Mouse (Mus musculus): Measurements from ENCODE around the gene Adi1. TPM values are rescaled to one million over a fixed set of nuclear protein-coding genes. Genes with fewer than 3 reads are reported as not detected.

Gene Adi1
- total RNA-seq (2021): 10 to 100 TPM; 47.3 to 51.7 TPM

DNA sequence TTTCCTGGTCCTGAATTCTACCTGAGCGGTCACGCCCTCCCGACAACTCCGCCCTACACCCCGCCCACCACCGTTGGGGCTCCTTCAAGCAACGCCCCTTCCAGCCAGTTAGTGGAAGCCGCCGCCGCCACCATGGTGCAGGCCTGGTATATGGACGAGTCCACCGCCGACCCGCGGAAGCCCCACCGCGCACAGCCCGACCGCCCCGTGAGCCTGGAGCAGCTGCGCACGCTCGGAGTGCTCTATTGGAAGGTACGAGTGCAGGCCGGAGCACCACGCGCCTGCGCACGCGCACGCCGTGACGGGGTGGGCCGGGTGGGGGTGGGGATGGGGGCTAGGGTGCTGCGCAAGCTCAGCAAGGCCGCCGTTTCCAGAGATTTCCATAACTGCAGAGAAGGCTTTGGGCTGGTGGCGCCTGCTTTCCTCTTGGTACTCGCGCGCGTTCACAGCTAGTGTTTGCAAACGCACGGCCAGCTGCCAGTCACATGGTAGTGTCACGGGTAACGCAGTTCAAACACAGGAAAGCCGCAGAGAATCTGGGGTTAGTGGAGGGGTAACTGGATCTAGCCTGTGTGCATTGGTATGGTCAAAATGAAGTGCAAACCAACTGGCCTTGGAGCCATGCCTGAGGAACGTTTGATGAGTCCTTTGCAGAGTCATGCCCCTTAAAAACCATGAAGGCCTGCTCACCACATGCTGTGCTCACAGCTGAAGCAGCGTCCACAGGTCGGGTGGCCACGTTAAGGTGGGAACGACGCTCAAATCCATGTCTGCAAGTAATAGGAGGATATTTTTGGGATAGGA lies at the start of gene Adi1:
Gene Adi1, plus strand, starts transcription at position 111 of the 804 bp plus-strand sequence.
- peak; percentile 70 to 83 for DNase-seq
- intact Hi-C loops (cut with DNase I): loop anchor here (2.0 kb wide), 1 partner anchor 39 kb away; no protein-coding TSS in a partner anchor

DNA sequence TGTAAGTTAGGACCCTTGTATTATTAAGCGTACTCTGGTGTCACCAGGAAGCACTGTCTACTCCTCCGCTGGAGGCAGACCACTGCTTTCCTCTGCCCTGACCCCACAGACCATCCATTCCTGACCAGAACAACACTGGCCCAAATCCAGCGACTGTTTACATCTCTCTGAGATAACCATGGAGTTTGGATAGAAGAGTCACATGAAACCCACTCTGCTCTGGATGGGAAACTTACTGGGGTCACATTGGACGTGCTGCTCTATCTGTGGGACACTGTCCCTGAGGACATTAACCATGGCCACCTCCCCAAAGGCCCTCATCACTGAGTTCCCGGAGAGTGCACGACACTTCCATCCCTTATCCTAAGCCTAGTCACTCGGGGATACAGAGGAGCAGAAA lies 49.6 kb upstream of the Adi1 start:
- DNase-seq: no peak

GRCm38 (mm10) chr12:28627092-28627491 lies 47.9 kb upstream of the Adi1 start:
- intact Hi-C loops (cut with DNase I): no loop called here
- no peak for DNase-seq

More for the DNA sequence above, 49.6 kb upstream of the Adi1 start:
- intact Hi-C loops (cut with DNase I): no loop called here

- intact Hi-C loops (cut with DNase I): no loop called here
- no peak for DNase-seq
Measured at GRCm38 (mm10) chr12:28628436-28628835, 46.6 kb upstream of the Adi1 start.

DNA sequence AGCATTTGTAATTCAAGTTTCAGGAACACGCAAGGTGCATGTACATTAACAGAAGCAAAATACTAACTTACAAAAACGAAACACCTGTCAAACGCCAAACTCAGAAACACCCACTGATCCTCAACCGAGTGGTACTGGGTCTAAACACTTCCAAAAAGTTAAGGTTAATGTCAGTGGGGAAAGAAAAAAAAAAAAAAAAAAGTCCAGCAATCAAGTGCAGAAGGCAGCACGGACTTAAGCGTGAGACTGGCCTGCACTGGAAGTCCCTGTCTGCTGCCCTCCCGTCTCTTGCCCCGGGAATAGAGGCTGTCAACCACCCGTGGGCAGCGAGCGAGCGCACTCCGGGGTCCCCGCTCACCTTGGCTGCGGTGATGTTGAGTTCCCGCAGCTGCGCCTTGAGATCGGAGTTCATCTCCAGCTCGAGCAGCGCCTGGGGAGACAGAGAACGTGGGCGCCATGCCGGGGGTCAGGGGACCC lies 39.9 kb upstream of the Adi1 start:
- no peak for DNase-seq
- intact Hi-C loops (cut with DNase I): no loop called here

- peak; percentile 93 to 95 for DNase-seq
- intact Hi-C loops (cut with DNase I): loop anchor here (1.0 to 2.0 kb wide), 3 partner anchors 13 to 115 kb away; partner anchors contain the start of genes Adi1, Eipr1, Rnaseh1 and Trappc12
Measured at GRCm38 (mm10) chr12:28635535-28636476, 39.2 kb upstream of the Adi1 start, which contains the start of gene Rps7. TSS of gene Rps7 (minus strand) at chr12:28635953.

GRCm38 (mm10) chr12:28636543-28636942 lies 38.5 kb upstream of the Adi1 start:
- no peak for DNase-seq
- intact Hi-C loops (cut with DNase I): loop anchor here (1.0 to 2.0 kb wide), 3 partner anchors 13 to 114 kb away; partner anchors contain the start of genes Adi1, Eipr1, Rnaseh1 and Trappc12

- intact Hi-C loops (cut with DNase I): no loop called here
- no peak for DNase-seq
Measured at GRCm38 (mm10) chr12:28638778-28639177, 36.3 kb upstream of the Adi1 start.

GRCm38 (mm10) chr12:28649141-28650110 lies 25.6 kb upstream of the Adi1 start, which contains the start of gene Rnaseh1:
TSS of gene Rnaseh1 (plus strand) at chr12:28649602.
- intact Hi-C loops (cut with DNase I): loop anchor here (1.0 kb wide), 1 partner anchor 13 kb away; no protein-coding TSS in a partner anchor
- DNase-seq: peak; percentile 90 to 91

DNA sequence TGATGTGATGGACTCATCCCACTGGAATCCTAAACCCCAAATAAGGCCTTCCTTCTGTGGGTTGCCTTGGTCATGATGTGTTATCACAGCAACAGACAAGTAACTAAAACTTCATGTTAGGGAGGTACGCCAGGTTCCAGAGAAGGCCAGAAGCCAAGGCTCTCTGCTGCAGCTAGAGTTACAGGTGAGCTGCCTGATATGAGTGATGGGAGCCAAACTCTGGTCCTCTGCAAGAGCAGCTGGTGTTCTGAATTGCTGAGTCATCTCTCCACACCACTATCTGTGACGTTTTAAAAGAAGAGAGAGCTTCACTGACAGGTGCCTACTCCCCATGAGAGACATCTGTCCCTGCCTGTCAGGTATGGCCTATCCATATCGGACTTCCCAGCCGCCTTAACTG lies 12.4 kb upstream of the Adi1 start:
- intact Hi-C loops (cut with DNase I): no loop called here
- DNase-seq: no peak

DNA sequence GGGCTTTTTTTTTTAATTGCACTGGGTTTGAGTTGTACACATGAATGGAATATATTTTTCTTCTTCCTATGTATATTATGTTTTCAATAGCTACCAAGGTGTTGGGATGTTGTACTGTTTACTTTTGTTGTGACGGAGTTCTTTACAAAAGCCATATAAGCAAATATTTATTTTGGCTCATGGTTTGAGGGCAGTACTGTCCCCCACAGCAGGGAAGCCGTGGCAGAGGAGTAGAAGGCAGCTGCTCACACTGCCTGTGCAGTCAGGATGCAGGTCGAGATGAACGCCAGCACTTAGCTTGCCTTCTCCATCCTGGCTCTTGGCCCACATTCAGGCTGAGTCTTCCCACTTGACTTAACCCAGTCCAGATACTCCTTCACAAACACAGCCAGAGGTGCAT lies 8.3 kb upstream of the Adi1 start:
- intact Hi-C loops (cut with DNase I): no loop called here
- DNase-seq: no peak

DNA sequence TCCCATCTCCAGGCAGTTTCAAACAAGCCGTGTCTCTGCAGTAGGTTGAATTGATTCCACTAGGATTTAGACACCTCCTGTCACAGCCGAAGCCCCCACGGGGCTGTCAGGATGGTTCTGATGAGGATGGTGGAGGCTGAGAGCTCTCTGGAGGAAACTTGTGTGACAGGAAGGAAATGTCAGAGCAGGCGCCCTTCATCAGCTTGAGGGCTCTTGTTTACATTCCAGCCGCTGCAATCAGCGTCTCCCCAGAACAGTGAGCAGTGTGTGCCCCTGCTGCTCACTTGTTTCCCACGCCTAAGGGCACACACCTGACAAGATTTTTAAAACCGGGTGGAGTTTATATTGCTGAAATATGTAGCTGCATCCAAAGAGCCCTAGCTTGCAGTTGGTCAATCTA lies 7.7 kb upstream of the Adi1 start:
- intact Hi-C loops (cut with DNase I): no loop called here
- no peak for DNase-seq

GRCm38 (mm10) chr12:28674038-28674720 lies 852 bp upstream of the Adi1 start:
- intact Hi-C loops (cut with DNase I): loop anchor here (2.0 kb wide), 1 partner anchor 37 kb away; no protein-coding TSS in a partner anchor

DNA sequence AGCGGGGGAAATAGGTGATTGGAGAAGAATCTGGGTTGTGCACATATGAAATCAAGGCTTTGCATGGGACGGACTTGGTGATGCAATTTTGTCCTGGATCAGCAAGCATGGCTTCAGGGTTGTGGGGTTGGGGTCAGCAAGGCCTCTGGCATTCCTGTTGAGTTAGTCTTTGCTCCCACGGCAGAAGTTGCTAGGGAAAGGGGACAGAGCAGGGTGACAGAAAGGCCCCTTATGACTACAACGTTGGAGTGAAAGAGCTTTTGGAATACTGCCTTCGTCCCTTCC lies 836 bp downstream of the Adi1 start:
- intact Hi-C loops (cut with DNase I): loop anchor here (2.0 kb wide), 1 partner anchor 39 kb away; no protein-coding TSS in a partner anchor
- no peak for DNase-seq

More at GRCm38 (mm10) chr12:28674038-28674720, 852 bp upstream of the Adi1 start:
- DNase-seq: no peak

DNA sequence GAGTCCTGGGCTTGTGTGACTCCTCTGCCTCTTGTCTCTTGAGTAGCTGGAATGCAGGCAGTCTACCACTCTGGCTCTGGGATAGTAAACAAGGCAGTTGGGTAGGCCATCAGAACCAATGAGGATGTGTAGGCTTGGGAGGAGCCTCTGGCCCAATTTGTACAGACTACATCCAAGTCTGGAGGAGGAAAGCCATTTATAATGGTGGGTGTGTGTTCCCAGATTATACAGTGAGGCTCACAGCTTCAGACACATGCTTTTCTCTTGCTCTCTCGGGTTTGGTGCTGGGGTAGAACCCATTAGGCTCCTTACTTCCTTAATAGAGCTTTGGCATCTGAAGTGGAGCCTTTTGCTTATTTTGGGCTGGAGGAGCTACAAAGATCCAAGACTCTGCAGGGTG lies 9.6 kb downstream of the Adi1 start:
- DNase-seq: no peak
- intact Hi-C loops (cut with DNase I): no loop called here

DNA sequence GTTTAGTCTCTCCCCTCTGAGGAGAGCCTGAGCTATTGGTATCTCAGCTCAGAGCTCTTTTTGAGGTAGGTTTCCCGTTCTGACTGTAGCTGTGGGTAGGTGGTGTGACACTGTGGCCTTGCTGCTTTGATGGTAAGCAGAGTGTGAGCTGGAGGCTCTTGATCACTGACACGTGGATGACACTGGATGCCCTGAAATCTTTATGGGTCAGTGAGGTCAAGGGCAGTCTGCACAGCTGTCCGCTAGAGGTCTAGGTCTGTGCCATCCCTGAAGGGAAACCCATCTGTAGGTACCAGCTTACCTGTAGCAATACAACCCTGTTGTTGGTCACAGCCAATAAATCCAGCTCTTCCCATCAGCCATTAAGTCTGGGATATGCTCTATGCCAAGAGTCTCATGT lies 10.7 kb downstream of the Adi1 start:
- DNase-seq: no peak
- intact Hi-C loops (cut with DNase I): no loop called here

GRCm38 (mm10) chr12:28686199-28686879 lies 11.3 kb downstream of the Adi1 start:
- no peak for DNase-seq
- intact Hi-C loops (cut with DNase I): no loop called here

DNA sequence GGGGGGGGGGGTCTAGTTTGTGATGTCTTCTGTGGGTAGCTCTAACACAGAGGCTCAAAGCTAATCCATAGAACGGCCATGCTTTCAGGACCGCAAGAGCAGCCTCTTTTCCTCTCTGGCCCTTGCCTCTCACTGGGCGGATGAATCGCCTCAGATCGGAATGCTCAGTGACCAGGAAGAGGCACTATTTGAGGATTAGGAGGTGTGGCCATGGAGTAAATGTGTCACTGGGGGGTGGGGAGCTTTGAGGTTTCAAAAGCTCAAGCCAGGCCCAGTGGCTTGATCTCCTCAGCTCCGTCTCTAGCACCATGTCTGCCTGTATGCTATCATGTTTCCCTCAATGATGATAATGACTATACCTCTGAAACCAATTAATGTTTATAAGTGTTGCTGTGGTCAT lies 14.0 kb downstream of the Adi1 start:
- no peak for DNase-seq

More for the DNA sequence above, 14.0 kb downstream of the Adi1 start:
- intact Hi-C loops (cut with DNase I): no loop called here

Data from heart, postnatal 36 days (tissue).